Mouse (Mus musculus) stomach, adult 2 months (tissue): ENCODE measurements around the gene Cd5l. TPM values are rescaled to one million over a fixed set of nuclear protein-coding genes. Genes with fewer than 3 reads are reported as not detected.

Experiments used
- polyA plus RNA-seq: library from polyadenylated mRNA; depleted of rRNA; stranded (reverse); fragments of >200 nt; gene quantifications from 2 replicates; pipeline ENCODE4 v1.2.3, GENCODE M21; 2012; rRNA removed

Gene Cd5l
- not detected in 2 replicates for polyA plus RNA-seq

GRCm38 (mm10) chr3:87357581-87357980, at the start of gene Cd5l:
Cd5l (plus strand) TSS chr3:87357881.

DNA sequence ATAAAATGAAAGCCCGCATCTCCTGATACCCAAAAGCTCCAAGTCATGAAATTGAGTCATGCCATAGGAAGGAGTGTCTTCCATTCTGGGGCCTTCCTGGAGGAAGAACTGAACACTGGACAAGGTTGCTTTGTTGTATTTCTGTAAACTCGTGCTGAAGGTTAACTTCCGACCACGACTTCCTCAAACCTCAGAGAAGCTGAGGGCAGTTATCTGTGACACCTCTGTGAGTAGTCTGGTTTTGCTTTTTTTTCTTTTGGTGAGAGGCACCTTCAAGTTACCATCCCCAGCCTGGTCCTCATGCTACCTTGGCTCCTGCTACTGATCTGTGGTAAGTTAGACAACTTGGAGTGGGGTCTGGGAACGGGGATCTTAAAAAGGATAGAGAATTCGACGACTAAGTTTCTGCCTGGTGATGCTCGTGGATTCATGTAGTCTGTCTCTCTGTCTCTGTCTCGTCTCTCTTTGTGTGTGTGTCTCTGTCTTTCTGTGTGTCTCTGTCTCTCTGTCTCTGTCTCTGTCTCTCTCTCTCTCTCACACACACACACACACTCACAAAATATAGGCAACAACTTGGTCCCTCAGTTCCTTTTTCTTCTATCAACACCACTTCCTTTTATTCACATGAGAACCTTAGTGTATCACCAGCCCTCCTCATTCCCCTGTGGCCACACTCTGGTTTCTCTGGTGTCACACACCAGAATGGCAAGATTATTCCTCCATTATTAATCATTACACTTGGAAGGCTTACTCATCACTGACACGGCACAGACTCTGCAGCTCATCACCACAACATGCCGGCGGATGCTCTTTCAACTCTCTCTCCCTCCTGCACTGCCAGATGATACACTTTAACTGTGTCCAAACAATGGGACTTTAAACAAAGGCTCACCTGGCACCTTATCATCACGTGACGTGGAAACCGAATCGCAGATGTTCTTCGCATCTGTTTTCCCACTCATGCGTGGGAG, 18.8 kb downstream of the Cd5l start, which contains the start of gene Fcrl1:
Gene Fcrl1 (plus strand): TSS at position 193 of the 971 bp plus-strand sequence.

Other genes starting within 250 kb of the Cd5l start
- gene Kirrel, start 183.1 kb upstream of the Cd5l start, polyA plus RNA-seq: 1.8 and 2.5 TPM in 2 replicates
- gene Fcrls, start 94.1 kb upstream of the Cd5l start, polyA plus RNA-seq: 1.3 and 2.2 TPM in 2 replicates
- gene Fcrl1, start 18.5 kb downstream of the Cd5l start, polyA plus RNA-seq: 0.04 and 0.08 TPM in 2 replicates
- gene Fcrl5, start 77.9 kb downstream of the Cd5l start, polyA plus RNA-seq: not detected in 2 replicates
- 5.8 and 6.4 TPM in 2 replicates for gene Etv3, start 167.5 kb downstream of the Cd5l start, polyA plus RNA-seq